Mouse (Mus musculus) erythroblast, adult 5-6 weeks (primary cell): ENCODE measurements around the gene Adcy5. TPM values are rescaled to one million over a fixed set of nuclear protein-coding genes. Genes with fewer than 3 reads are reported as not detected.

Source experiments
- ATAC-seq: replicated peaks from 2 replicates; pipeline ENCODE4 v1.8.0; 2016; ENCODE audit warnings: moderate number of reproducible peaks, mild to moderate bottlenecking, moderate TSS enrichment, inconsistent platforms; ENCODE audit not compliant: poor library complexity, low FRiP score, severe bottlenecking
- total RNA-seq, 2 experiments: library from RNA; stranded (forward) in 1 of 2; stranded (reverse) in 1 of 2; fragments of 150-400 nt in 1 of 2; fragments of 200-764, 138-1000 nt in 1 of 2; gene quantifications; 2 replicates each; pipeline versions ENCODE4 v1.2.3 to v1.2.4; 2015 to 2017; ENCODE audit warnings: low replicate concordance in 2 of 2

Adcy5 gene
- total RNA-seq (2015; ENCODE audit: low replicate concordance): not detected in 2 replicates
- under 0.01 TPM in 1 of 2 replicates, not detected in the other for total RNA-seq (2017; ENCODE audit: low replicate concordance)

DNA sequence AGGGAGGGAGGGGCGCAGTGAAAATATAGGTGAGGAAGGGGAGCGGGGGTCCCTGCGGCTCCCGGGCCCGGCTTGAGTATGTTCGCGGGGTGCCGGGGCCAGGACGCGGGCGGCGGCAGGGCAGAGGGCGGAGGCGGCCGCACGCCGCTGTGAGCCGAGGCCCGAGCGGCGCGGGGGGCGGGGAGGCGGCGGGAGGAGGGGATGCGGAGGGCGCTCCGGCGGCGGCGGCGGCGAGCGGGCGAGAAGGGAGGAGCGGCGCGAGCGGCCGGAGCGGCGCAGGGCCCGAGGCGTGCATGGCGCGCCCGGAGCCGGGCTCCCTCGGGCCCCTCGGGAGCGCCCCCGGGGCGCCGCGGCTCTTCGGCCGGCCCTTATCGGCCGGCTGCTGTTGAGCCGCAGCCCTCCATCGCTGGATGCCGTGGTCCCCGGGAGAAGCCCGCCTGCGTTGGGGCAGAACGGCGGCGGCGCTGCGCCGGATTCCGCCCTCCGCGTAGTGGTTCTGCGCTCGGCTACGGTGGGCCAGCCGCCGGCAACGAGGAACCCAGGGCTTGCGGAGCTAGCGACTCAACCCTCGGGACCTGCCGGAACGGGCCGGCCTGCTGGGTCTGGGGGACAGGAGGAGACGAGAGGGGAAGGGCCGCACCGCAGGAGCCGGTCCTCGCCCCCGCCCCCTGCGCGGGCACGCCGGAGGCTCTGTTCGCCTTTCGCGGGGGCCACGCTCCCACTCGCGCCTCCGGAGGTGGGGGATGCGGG, at the start of gene Adcy5:
TSS of gene Adcy5 (plus strand) at position 237 of the 750 bp plus-strand sequence.
- no peak for ATAC-seq

DNA sequence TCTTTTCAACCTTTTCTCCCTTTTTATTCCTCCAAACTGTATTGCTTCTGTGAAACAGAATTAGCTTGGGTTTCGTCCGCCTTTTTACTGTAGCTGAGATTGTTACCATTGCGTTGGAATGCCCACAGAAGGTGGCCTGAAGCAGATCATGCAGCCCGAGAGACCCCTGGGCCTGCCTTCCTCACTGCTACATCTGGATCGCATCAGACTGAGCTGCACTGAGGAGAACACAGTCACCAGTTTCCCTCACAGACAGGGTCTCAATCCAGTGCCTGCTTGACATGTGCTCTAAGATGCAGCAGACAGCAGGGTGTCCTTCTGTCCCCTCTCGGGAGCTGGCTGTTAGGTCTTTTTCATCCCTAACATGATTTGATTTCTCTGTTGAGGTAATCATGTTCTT, 46.7 kb upstream of the Adcy5 start:
- no peak for ATAC-seq

DNA sequence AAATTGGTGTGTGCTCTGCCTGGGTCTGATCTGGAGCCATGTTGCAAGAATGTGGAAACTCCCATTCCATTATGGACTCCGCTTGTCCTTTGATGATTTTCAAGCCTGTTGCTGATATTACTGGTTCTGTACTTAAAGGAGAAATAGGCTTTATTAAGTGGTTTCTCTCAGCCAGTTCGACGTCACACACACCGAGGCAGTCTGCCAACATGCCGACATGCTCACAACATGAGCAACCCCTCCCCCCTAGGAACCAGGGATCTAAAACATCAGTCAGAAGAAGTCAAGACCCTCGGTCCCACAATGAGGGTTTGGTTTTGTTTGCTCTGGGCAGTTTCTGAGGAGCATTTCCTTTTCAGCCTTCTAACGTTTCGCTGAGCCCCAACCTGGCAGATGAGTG, 45.5 kb upstream of the Adcy5 start:
- ATAC-seq: no peak

DNA sequence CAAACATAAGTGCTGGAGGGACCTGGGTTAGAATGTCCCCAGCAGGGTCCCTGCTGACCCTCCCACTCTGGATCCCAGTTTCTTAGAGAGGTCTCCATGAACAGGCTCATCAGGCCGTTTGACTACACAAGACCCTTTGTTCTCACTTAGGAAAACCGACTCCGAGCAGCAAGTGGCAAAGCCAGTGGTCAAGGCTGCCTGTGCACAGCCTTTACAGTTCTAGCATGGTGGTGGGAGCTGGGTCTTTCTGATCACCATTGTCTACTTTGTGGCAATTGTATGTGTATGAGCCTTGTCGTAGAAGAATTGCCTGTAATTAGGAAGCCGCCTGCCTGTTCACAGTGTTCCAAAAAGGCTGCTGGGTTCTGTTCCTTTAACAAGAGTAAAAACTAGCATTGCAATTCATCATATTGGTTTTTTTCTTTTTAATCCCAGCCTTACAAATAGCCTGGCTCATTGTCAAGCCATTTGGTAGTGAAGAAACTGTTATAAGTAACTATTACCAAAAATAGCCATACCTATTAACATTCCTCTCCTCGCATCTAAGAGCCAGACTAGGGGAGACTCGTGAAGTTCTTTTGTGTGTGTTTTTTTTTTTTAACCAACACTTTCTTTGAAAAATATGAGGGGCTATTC, 44.9 kb upstream of the Adcy5 start:
- ATAC-seq: no peak

DNA sequence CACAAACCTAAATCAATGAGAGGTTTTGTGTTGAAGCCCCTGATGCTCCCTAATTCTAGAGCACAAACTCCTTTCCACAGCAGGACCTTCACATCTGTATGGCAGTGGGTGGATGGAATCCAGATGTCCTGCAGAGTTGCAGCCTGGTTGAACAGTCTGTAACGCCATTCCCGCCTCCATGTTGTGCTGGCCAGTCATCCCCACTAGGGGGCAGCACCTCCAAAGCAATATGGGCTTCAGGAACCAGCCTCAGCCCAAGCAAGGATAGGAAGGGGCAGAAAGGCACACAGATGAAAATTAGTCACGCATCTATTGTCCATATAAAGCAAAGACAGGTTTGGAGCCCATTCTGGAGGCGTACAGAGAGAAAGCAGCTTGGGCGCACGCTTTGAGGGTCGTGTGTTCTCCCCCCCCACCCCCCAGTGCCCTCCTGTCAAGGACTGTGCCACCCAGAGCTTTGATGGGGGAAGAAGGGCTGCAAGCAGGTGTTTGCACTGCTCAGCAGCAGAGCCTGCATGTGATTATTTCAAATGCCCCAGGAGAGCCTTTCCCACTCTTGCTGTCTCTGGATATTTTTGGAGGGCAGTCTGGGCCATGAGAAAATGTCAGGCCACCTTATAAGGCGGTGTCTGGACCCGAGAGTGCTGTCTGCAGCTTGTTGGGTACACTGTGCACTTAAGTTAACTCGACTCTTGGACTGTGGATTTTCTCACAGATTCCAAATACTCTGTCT, 44.1 kb upstream of the Adcy5 start:
- no peak for ATAC-seq

DNA sequence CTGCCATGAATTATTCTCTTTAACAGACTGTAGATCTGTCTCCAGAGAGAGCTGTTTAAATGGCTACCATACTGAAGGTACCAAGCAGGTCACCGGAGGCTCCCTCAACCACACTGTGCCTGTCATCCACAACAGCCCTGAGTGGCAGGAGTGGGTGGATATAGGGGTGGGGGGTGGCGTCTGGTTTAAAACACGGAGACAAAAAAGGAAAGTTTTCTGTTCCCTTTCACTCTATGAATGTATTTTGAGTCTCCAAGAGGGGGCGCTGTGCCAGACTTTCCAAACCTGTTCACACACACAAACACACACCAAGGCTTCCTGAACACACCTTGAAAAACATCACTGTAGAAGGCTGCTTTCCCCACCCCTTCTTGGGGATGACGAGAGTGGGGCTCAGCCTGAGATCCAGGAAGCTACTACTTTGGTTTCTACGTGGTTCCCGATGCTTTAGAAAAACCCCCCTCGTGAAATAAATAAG, 43.5 kb upstream of the Adcy5 start:
- no peak for ATAC-seq

DNA sequence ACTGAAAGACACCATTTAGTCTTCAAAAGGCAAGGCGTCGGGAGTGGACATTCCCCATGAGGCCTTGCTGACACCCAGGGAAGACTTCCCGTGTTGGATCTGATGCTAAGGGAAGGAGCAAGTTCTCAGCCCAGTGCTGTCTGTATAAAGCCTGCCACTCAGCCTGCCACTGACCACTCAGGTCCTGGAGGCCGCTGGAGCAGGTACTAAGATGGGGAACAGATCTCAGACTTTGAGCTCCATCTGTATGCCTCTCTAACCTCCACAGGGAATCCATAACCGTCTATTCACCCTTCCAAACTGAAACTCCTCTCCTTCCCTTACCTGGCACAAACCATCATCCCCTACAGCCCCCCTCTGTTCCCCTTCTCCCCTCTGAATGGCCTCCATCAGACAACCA, 41.2 kb upstream of the Adcy5 start:
- ATAC-seq: no peak

DNA sequence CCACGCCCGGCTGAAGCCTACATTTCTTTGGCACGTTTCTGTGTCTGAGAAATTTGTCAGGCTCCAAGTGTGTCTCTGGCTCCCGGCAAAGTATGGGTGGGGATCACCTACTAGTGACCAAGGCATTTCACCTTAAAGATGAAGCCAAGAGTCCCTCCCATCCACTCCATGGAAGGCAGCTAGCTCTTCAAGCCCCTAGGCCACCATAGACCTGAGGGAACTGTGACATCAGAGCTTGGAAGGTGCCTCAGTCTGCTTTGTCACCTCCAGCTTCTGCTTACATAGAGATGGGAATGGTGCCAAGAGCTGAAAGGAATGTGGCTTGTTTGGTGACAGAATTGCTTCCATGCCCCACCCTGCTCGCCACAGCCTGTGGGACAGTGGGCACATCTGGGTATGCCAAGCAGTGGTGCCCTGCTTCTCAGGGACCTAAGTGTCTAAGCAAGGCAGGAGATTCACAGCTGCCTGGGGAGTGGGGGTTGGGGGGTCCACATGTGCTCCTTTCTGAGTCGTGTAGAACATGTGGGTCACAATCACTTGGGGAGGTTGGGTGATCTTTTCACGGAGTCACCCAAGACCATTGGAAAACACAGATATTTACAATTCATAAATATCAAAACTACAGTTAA, 38.2 kb upstream of the Adcy5 start:
- ATAC-seq: no peak

DNA sequence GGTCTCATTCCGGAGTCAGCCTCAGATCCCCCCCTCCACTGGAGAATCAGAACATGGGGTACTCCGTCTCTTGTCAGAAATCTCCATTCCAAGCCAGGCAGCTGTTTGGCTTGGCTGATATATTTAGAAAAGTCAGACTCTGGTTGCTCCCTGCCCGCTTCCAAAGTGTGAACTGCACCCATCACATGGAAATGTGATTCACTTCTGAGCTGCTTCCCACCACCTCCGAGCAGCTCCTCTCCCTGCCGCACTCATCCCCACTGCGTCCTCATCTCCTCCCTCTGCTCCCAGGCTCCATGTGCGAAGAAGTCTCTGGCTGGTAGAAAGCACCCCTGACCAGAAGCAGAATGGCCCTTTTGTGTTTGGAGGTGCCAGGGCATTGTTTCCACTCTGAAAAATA, 37.2 kb upstream of the Adcy5 start:
- ATAC-seq: no peak

DNA sequence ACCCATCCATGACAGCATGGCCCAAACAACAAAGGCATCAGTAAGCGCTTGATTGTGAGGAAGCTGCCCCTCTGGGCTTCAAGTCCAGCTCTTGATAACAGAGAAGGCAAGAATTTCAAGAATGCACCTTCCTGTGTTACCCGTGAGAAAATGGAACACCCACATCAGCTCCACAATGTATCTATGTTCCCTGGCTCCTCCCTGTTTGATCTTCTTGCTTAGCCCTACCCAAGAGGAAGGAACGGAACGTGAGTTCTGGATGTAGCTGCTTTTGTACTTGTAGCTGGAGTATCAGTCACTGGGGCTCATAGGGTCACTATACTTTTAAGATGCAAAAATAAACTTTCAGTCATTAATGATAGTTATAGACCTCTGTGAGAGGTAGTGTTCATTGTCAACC, 34.1 kb upstream of the Adcy5 start:
- no peak for ATAC-seq

DNA sequence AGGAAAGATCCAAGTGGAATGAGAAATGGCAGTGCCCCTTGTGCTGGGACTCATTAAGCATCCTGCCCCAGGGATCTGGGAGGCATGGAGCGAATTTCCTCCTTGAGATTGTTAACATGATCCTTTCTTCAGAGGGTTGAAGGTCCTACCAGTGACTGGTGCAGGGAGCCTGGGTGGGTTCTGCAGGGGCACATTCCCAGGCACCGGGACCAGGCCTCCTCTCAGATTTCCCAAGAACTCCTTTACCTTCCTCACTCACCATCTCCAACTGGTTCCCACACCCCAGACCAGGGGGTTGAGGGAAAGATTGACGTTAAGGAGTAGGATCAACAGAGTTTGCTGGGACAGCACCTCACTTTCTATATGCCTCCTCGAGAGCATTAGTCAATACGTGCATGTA, 27.4 kb upstream of the Adcy5 start:
- ATAC-seq: no peak

DNA sequence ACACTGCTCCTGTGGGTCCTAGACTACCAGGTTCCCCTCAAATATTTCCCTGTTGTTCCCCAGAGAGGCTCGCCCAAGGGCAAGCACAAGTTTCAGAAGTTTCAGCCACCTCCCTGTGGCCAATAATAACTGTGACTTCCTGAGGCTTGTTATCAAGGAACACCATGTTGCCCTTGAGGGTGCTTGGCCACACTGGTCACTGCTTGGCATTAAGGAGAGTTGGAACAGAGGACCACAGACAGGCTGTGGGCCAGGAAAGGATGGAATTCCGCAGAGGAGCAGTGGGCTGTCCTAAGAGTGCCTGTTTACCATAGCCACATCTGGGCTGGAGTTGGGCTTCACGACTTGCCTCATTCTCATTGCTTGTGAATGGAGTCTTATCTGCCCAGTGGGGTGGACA, 24.5 kb upstream of the Adcy5 start:
- ATAC-seq: no peak

DNA sequence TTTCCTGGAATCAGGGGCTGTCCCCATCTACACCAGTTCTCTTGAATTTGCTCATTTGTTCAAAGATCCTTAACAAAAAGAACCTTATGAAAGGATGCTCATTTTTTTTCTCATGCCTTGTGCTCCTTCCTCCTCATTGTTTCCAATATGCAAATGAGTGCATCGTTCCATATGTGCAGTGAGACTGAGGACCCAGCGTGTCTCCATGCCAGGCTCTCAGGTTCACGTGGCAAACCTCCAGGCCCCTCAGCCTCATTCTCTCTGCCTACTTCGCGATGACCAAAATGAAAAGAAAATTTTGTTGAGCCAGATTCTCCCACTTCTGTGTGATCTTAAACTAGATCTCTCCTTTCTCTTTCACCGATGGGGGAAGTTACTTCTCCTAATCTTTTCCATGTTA, 15.3 kb upstream of the Adcy5 start:
- no peak for ATAC-seq

DNA sequence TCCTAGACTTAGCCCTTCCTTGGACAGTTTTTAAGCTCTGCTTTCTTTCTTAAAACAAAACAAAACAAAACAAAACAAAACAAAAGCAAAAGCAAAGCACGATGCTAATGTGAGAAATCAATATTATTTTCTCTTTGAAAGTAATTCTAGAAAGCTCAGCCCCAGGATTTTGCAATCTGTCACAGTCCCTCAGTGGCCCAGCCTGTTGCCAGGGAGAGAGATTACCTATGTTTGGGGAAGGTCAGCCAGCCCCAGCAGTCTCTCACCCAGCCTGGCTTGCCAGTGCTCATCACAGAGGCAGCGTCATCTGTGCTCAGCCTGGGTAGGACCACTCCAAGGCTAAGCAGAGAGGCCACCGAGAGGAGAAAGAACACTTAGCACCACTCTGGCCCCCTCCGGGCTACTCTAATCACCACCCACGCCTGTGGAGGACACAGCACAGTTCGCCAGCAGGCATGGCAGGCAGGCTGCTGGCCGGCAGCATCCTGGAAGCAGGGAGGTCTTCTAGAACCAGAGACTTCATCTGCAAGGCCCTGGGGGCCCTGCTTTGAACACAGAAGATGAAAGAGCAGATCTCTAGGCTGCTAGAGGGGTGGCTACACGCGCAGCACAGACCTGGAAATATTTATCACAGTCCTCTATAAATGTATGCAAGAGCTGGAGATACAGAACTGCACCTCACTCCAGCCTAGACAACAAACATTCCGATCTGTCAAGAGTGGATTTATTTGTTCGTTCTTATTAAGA, 14.6 kb upstream of the Adcy5 start:
- ATAC-seq: no peak

DNA sequence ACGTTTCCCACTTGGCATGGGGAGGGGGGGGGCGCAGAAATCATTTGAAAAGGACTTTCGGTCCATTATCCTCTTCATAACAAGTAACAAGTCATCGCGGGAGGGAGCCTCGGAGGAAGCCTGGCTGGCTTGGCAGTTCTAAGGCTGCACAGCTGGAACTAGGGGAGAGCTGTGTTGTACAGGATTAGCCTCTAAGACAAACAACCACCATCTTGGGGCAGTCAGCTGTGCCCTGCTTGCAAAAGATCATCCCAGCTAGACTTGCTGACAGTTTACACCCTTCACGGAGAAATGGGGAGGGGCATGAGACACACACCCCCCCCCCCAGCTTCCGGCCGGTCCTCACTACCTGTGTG, 14.1 kb upstream of the Adcy5 start:
- ATAC-seq: no peak

DNA sequence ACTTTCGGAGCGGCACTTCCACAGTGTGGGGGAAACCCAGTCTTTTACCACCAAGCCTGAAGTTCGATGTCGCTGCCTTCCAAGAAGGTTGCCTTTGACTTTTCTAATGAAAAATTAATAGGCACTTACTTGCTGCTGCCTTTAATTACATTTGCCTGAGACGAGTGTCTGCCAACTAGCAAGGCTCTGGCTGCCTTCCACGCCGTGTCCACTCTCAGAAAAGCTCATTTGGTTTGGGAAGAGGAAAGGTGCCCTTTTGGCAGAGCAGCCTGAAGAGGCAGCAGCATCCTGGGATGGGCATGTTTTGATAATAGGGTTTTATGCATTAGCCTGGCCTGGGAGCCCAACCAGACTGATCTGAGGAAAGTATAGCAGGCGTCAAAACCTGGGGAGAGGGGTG, 12.8 kb upstream of the Adcy5 start:
- ATAC-seq: no peak

DNA sequence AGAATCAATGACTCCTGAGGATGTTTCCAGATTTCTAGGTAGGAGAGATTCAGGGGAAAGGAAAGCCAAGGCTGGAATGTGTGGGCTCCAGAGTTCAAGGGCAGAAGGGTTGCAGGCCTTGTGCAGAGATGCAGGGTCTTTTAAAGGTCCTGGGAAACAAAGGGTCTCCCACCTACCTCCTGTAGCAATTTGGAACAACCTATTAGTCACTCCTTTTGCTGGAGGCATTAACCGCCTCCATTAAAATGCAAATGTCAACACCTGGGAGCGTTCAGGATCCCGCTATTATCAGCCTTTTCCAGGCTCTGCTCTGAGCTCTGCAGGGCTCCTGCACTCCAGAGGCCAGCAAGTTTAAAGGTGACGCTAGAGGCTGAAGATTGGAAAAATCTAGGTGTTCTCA, 8.5 kb upstream of the Adcy5 start:
- ATAC-seq: no peak

DNA sequence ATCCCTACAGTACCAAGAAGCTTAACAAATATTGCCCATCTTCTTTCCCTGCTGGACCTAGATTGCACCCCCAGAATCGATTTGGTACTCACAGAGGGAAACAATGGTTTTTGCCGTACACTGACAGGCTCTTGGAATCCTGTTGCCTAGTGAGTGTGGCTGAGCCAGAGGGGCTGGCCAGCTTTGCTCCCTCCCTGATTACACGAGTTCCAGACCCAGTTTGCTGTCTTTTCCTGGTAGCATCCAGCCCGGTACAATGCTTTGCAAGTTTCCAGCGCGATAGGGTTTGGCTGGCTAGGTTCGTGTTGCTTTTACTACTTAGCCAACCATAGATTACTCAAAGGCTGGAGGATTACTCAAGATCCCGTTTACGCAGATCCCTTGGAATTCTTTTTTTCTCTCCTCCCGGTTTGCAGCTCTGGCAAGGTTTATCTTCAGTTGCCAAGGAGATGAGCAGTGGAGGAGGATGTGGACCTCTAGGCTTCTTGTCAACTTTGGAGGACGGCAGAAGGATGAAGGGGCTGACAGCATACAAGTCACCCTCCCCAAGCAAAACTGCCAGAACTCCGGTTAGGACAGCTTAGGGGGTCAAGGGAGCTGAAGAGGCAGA, 1.4 kb upstream of the Adcy5 start:
- no peak for ATAC-seq

DNA sequence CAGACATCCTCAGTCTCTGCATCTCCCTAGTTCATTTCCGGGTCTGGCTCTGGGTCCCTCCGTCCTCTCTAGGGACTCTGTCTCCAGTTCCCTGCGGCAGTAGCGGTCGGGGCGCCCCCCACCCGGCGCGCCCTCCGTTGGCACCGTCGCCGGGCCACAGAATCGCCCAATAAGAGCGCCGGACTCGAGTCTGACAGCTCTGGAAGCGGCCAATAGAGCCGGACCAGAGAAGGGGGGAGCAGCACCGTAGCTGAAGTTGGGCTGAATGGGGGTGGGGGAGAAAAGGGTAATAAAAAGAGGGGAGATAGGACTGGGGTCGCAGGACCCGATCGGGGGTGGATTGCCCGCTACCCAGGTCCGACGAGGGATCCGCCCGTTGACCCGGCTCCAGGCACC, 434 bp upstream of the Adcy5 start:
- ATAC-seq: no peak
